Mouse (Mus musculus): ENCODE results near the gene Srcin1.

Gene Srcin1

GRCm38 (mm10) chr11:97579088-97579857 lies 3.3 kb upstream of the Srcin1 start:
- peak; percentile 29 for DNase-seq (ENCODE audit: low read depth, low spot score)

- peak; percentile 35 for DNase-seq (ENCODE audit: low read depth, low spot score)
These were observed 2.3 kb upstream of the Srcin1 start for GRCm38 (mm10) chr11:97578286-97578685.

- DNase-seq (ENCODE audit: low read depth, low spot score): peak; percentile 94
These were observed 348 bp downstream of the Srcin1 start for GRCm38 (mm10) chr11:97575638-97576037.

- peak; percentile 95 for DNase-seq (ENCODE audit: low read depth, low spot score)
These were observed 911 bp downstream of the Srcin1 start for GRCm38 (mm10) chr11:97575075-97575474.

- no peak for DNase-seq (ENCODE audit: low read depth, low spot score)
These were observed 1.4 kb downstream of the Srcin1 start for GRCm38 (mm10) chr11:97574551-97575051.

GRCm38 (mm10) chr11:97573891-97574550 lies 2.0 kb downstream of the Srcin1 start:
- DNase-seq (ENCODE audit: low read depth, low spot score): peak; percentile 96

GRCm38 (mm10) chr11:97572895-97573480 lies 3.0 kb downstream of the Srcin1 start:
- DNase-seq (ENCODE audit: low read depth, low spot score): peak; percentile 66

GRCm38 (mm10) chr11:97572089-97572345 lies 4.0 kb downstream of the Srcin1 start:
- peak; percentile 10 for DNase-seq (ENCODE audit: low read depth, low spot score)

GRCm38 (mm10) chr11:97571266-97572088 lies 4.5 kb downstream of the Srcin1 start:
- DNase-seq (ENCODE audit: low read depth, low spot score): peak; percentile 80

- peak; percentile 90 for DNase-seq (ENCODE audit: low read depth, low spot score)
These were observed 5.4 kb downstream of the Srcin1 start for GRCm38 (mm10) chr11:97570493-97571137.

- no peak for DNase-seq (ENCODE audit: low read depth, low spot score)
These were observed 6.2 kb downstream of the Srcin1 start for GRCm38 (mm10) chr11:97569806-97570205.

- DNase-seq (ENCODE audit: low read depth, low spot score): peak; percentile 77
These were observed 6.7 kb downstream of the Srcin1 start for GRCm38 (mm10) chr11:97569301-97569724.

GRCm38 (mm10) chr11:97568729-97569128 lies 7.3 kb downstream of the Srcin1 start:
- DNase-seq (ENCODE audit: low read depth, low spot score): peak; percentile 97

GRCm38 (mm10) chr11:97567480-97567879 lies 8.5 kb downstream of the Srcin1 start:
- peak; percentile 59 for DNase-seq (ENCODE audit: low read depth, low spot score)

- no peak for DNase-seq (ENCODE audit: low read depth, low spot score)
These were observed 9.4 kb downstream of the Srcin1 start for GRCm38 (mm10) chr11:97566551-97566950.

- DNase-seq (ENCODE audit: low read depth, low spot score): peak; percentile 63
These were observed 12.3 kb downstream of the Srcin1 start for GRCm38 (mm10) chr11:97563730-97564129.

- DNase-seq (ENCODE audit: low read depth, low spot score): peak; percentile 70
These were observed 13.4 kb downstream of the Srcin1 start for GRCm38 (mm10) chr11:97562536-97562935.

GRCm38 (mm10) chr11:97560210-97560963 lies 15.6 kb downstream of the Srcin1 start:
- peak; percentile 86 for DNase-seq (ENCODE audit: low read depth, low spot score)

- peak; percentile 56 for DNase-seq (ENCODE audit: low read depth, low spot score)
These were observed 16.4 kb downstream of the Srcin1 start for GRCm38 (mm10) chr11:97559549-97559948.

- no peak for DNase-seq (ENCODE audit: low read depth, low spot score)
These were observed 18.1 kb downstream of the Srcin1 start for GRCm38 (mm10) chr11:97557885-97558284.

All from brain, adult 2 months (tissue).